Mouse (Mus musculus) hindbrain, embryonic 12.5 days (tissue): Measurements from ENCODE around the gene Myo1b. TPM values are rescaled to one million over a fixed set of nuclear protein-coding genes. Genes with fewer than 3 reads are reported as not detected.

Experiments
- ATAC-seq: fragments of 200-750 bp; cut with Nextera tagmentation; 2 replicates; pipeline ENCODE4 v1.8.0; 2017; ENCODE audit warnings: moderate TSS enrichment; ENCODE audit not compliant: low FRiP score
- H3K27ac ChIP-seq: fragments of 300-500 bp; sonication (generic); 2 replicates; pipeline ENCODE4 v1.5.1; 2016; ENCODE audit warnings: mild to moderate bottlenecking
- H3K27me3 ChIP-seq: fragments of 300-500 bp; sonication (generic); 2 replicates; pipeline ENCODE4 v1.6.1; 2016; ENCODE audit warnings: mild to moderate bottlenecking
- H3K36me3 ChIP-seq: fragments of 300-500 bp; sonication (generic); 2 replicates; pipeline ENCODE4 v1.6.1; 2016; ENCODE audit warnings: mild to moderate bottlenecking
- H3K4me1 ChIP-seq: fragments of 300-500 bp; sonication (generic); 2 replicates; pipeline ENCODE4 v1.6.1; 2016
- H3K4me2 ChIP-seq: fragments of 300-500 bp; sonication (generic); replicated peaks from 2 replicates; pipeline ENCODE4 v1.6.1; 2016; ENCODE audit warnings: mild to moderate bottlenecking
- H3K4me3 ChIP-seq: fragments of 300-500 bp; sonication (generic); 2 replicates; pipeline ENCODE4 v1.5.1; 2016; ENCODE audit warnings: mild to moderate bottlenecking
- H3K9ac ChIP-seq: fragments of 300-500 bp; sonication (generic); 2 replicates; pipeline ENCODE4 v1.6.1; 2016; ENCODE audit warnings: mild to moderate bottlenecking, moderate library complexity
- H3K9me3 ChIP-seq: fragments of 300-500 bp; sonication (generic); replicated peaks from 2 replicates; pipeline ENCODE4 v1.6.1; 2016; ENCODE audit warnings: mild to moderate bottlenecking
- WGBS: fragments of 180-500 bp; shearing (Covaris S2); methylation state at CpG from one replicate; pipeline ENCODE4 v1.1.7; 2016; 5-methylcytosine and 5-hydroxymethylcytosine counted together
- polyA plus RNA-seq: library from polyadenylated mRNA; unstranded; fragments of >200 nt; fragmentation: Nextera tagmentation; extraction: Ambion mirVana; gene quantifications from 2 replicates; pipeline ENCODE4 v1.2.1, GENCODE M21; 2016

Myo1b gene
- 110 and 116 TPM in 2 replicates for polyA plus RNA-seq

GRCm38 (mm10) chr1:51915576-51916156 lies at the start of gene Myo1b:
Myo1b (minus strand) TSS chr1:51916071.
- ATAC-seq, result peak; percentile 86
- no peaks in the 10 kb centered on the region for H3K36me3 ChIP-seq
- peak within 1 kb of the TSS; percentile 83 for H3K9ac ChIP-seq
- H3K9me3 ChIP-seq, result no peaks in the 10 kb centered on the region
- H3K27me3 ChIP-seq, result no peaks in the 10 kb centered on the region
- H3K4me2 ChIP-seq, result peak within 1 kb of the TSS; percentile 60
- peak within 1 kb of the TSS; percentile 76 for H3K4me3 ChIP-seq
- WGBS, result 0% methylated on average over 69 of the region's 79 CpGs
- H3K4me1 ChIP-seq, result peaks cover 24% of the 10 kb centered on the region
- H3K27ac ChIP-seq, result peak within 1 kb of the TSS; percentile 95

GRCm38 (mm10) chr1:51964647-51965046 lies 48.8 kb upstream of the Myo1b start:
- no peak overlapping the region for H3K9ac ChIP-seq

GRCm38 (mm10) chr1:51947116-51947515 lies 31.2 kb upstream of the Myo1b start:
- H3K4me3 ChIP-seq, result no peak overlapping the region
- no peaks in the 10 kb centered on the region for H3K9me3 ChIP-seq
- H3K4me2 ChIP-seq, result no peak overlapping the region
- ATAC-seq, result no peak
- no peaks in the 10 kb centered on the region for H3K27me3 ChIP-seq
- WGBS, result 80% methylated on average over 4 of the region's 4 CpGs
- H3K36me3 ChIP-seq, result no peaks in the 10 kb centered on the region
- H3K27ac ChIP-seq, result no peak overlapping the region
- H3K9ac ChIP-seq, result no peak overlapping the region
- H3K4me1 ChIP-seq, result no peaks in the 10 kb centered on the region

More at GRCm38 (mm10) chr1:51964647-51965046, 48.8 kb upstream of the Myo1b start:
- WGBS, result 87% methylated on average over 2 of the region's 2 CpGs
- H3K27me3 ChIP-seq, result no peaks in the 10 kb centered on the region
- no peak for ATAC-seq
- no peaks in the 10 kb centered on the region for H3K9me3 ChIP-seq
- H3K27ac ChIP-seq, result no peak overlapping the region
- no peaks in the 10 kb centered on the region for H3K4me1 ChIP-seq
- H3K4me3 ChIP-seq, result no peak overlapping the region
- H3K4me2 ChIP-seq, result no peak overlapping the region
- H3K36me3 ChIP-seq, result no peaks in the 10 kb centered on the region

GRCm38 (mm10) chr1:51944755-51945154 lies 28.9 kb upstream of the Myo1b start:
- WGBS, result 47% methylated on average over 5 of the region's 5 CpGs
- no peak overlapping the region for H3K9ac ChIP-seq
- peak; percentile 56; the same call in 1 of the 2 replicates for ATAC-seq
- no peaks in the 10 kb centered on the region for H3K4me1 ChIP-seq
- H3K4me2 ChIP-seq, result no peak overlapping the region
- H3K27ac ChIP-seq, result no peak overlapping the region
- H3K27me3 ChIP-seq, result no peaks in the 10 kb centered on the region
- no peak overlapping the region for H3K4me3 ChIP-seq
- no peaks in the 10 kb centered on the region for H3K9me3 ChIP-seq
- no peaks in the 10 kb centered on the region for H3K36me3 ChIP-seq

DNA sequence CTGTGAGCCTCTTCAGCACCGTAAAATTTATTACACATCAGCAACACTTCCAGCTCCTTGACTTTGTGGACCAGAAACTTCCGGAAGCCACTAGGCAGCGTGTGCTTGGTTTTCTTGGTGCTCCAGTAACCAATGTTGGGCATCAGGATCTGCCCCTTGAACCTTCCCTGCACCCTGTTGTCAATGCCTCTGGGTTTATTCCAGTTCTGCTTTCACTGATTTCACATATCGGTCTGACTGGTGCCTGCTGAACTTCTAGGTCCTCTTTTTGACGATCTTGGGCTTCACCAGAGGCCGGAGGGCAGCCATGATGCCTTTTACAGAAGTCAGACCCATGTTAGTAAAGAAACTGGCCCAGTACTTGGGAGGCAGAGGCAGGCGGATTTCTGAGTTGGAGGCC lies 22.5 kb upstream of the Myo1b start:
- Histone ChIP-seq H3K36me3 (no peaks in the 10 kb centered on the region), H3K4me1 (no peaks in the 10 kb centered on the region), H3K27me3 (no peaks in the 10 kb centered on the region), H3K9ac (no peak overlapping the region), H3K4me2 (no peak overlapping the region), H3K27ac (no peak overlapping the region), H3K4me3 (no peak overlapping the region), H3K9me3 (no peaks in the 10 kb centered on the region)
- 93% methylated on average over 7 of the region's 7 CpGs for WGBS
- ATAC-seq, result no peak

GRCm38 (mm10) chr1:51935006-51935405 lies 19.1 kb upstream of the Myo1b start:
- Histone ChIP-seq H3K4me1 (no peaks in the 10 kb centered on the region), H3K4me2 (no peak overlapping the region), H3K9me3 (no peaks in the 10 kb centered on the region), H3K9ac (no peak overlapping the region), H3K27me3 (no peaks in the 10 kb centered on the region), H3K27ac (no peak overlapping the region), H3K36me3 (no peaks in the 10 kb centered on the region), H3K4me3 (no peak overlapping the region)
- WGBS, result 49% methylated on average over 2 of the region's 2 CpGs
- no peak for ATAC-seq

- no peak overlapping the region for H3K9ac ChIP-seq
- H3K27ac ChIP-seq, result no peak overlapping the region
- H3K4me2 ChIP-seq, result no peak overlapping the region
- H3K27me3 ChIP-seq, result no peaks in the 10 kb centered on the region
- H3K4me3 ChIP-seq, result no peak overlapping the region
- no peaks in the 10 kb centered on the region for H3K36me3 ChIP-seq
- H3K9me3 ChIP-seq, result no peaks in the 10 kb centered on the region
- no peak for ATAC-seq
- no peaks in the 10 kb centered on the region for H3K4me1 ChIP-seq
- WGBS, result 80% methylated on average over 11 of the region's 11 CpGs
These were observed 18.5 kb upstream of the Myo1b start for GRCm38 (mm10) chr1:51934176-51934924.

GRCm38 (mm10) chr1:51932826-51933225 lies 17.0 kb upstream of the Myo1b start:
- Histone ChIP-seq H3K9ac (no peak overlapping the region), H3K27me3 (no peaks in the 10 kb centered on the region), H3K9me3 (no peaks in the 10 kb centered on the region), H3K36me3 (no peaks in the 10 kb centered on the region), H3K27ac (no peak overlapping the region), H3K4me1 (no peaks in the 10 kb centered on the region), H3K4me3 (no peak overlapping the region), H3K4me2 (no peak overlapping the region)
- WGBS, result 72% methylated on average over 3 of the region's 3 CpGs
- ATAC-seq, result no peak

- no peak overlapping the region for H3K27ac ChIP-seq
- no peak for ATAC-seq
- H3K27me3 ChIP-seq, result no peaks in the 10 kb centered on the region
- no peak overlapping the region for H3K4me2 ChIP-seq
- no peak overlapping the region for H3K9ac ChIP-seq
- H3K4me3 ChIP-seq, result no peak overlapping the region
- 34% methylated on average over 7 of the region's 7 CpGs for WGBS
- no peaks in the 10 kb centered on the region for H3K9me3 ChIP-seq
- H3K36me3 ChIP-seq, result no peaks in the 10 kb centered on the region
- H3K4me1 ChIP-seq, result no peaks in the 10 kb centered on the region
These were observed 15.7 kb upstream of the Myo1b start for GRCm38 (mm10) chr1:51931561-51931960.

DNA sequence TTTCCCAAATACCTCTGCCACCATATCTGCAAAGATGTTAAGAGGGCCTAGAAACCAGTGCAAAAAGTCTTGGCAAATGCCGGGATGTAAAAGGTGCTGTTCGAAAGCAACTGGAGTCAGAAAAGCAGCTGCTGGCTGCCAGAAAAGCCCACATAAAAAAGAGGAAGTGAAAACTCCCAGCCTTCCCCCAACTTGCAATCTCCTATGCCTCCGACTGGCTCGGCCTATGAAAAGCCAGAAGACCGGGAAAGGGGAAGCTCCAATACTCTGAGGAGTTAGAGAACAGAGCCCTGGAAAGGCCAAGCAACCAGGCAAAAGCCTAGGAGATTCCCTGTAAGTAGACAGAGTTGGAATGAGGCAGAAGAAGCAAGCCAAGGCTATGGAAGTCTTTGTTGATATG lies 14.7 kb upstream of the Myo1b start:
- H3K27ac ChIP-seq, result no peak overlapping the region
- no peak for ATAC-seq
- no peaks in the 10 kb centered on the region for H3K9me3 ChIP-seq
- H3K27me3 ChIP-seq, result no peaks in the 10 kb centered on the region
- no peaks in the 10 kb centered on the region for H3K4me1 ChIP-seq
- no peaks in the 10 kb centered on the region for H3K36me3 ChIP-seq
- WGBS, result 77% methylated on average over 5 of the region's 5 CpGs
- no peak overlapping the region for H3K9ac ChIP-seq
- no peak overlapping the region for H3K4me3 ChIP-seq
- H3K4me2 ChIP-seq, result no peak overlapping the region

DNA sequence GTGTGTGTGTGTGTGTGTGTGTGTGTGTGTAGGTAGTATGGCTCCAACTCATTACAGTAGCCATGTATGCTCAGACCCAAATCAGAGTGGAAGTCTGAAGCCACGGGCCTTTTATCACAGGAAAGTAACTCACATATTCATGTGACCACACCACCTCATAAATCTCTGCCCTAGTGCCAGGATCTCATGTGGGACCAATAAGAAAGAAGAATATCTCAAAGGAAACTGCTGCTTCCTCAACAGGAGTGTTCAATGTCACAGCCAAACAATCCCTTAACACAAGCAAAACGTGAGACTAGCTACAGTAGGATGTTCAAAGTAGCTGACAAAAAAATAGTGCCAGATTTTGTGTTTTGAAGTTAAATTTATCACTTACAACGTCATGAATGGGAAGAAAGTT lies 13.7 kb upstream of the Myo1b start:
- H3K9ac ChIP-seq, result no peak overlapping the region
- no peaks in the 10 kb centered on the region for H3K9me3 ChIP-seq
- ATAC-seq, result no peak
- no peaks in the 10 kb centered on the region for H3K4me1 ChIP-seq
- H3K4me2 ChIP-seq, result no peak overlapping the region
- H3K27ac ChIP-seq, result no peak overlapping the region
- WGBS, result 80% methylated on average over 3 of the region's 3 CpGs
- H3K27me3 ChIP-seq, result no peaks in the 10 kb centered on the region
- no peaks in the 10 kb centered on the region for H3K36me3 ChIP-seq
- no peak overlapping the region for H3K4me3 ChIP-seq

- WGBS, result 17% methylated on average over 12 of the region's 12 CpGs
- Histone ChIP-seq H3K4me3 (no peak overlapping the region), H3K36me3 (no peaks in the 10 kb centered on the region), H3K4me2 (peak overlapping the region; percentile 29; the same call in 1 of the 2 replicates), H3K9me3 (no peaks in the 10 kb centered on the region), H3K4me1 (peaks cover 3% of the 10 kb centered on the region; the same call in 1 of the 2 replicates), H3K27ac (no peak overlapping the region), H3K27me3 (no peaks in the 10 kb centered on the region), H3K9ac (no peak overlapping the region)
- peak; percentile 77 for ATAC-seq
These were observed 6.9 kb upstream of the Myo1b start for GRCm38 (mm10) chr1:51922820-51923219.

DNA sequence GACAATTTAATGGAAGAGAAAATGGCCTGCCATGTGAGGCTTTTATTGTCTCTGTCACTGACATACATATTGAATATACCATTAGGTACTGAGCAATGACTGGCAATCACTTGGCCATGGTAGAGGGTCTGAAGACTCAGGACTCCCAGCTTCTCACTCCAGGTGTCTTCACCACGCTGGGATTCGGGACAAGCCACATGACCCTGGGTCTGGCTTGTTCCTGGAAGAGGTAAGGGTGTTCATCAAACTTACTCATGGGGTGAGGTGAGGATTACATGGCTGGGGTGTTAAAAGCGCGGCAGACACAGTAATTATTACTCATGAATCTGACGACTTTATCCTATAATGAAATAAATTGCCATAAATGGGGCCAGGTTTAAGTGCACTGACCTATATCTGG lies 405 bp upstream of the Myo1b start:
- H3K9me3 ChIP-seq, result no peaks in the 10 kb centered on the region
- H3K9ac ChIP-seq, result peak overlapping the region; percentile 83
- H3K27ac ChIP-seq, result peak overlapping the region; percentile 95; the same call in 1 of the 2 replicates
- peak overlapping the region; percentile 76 for H3K4me3 ChIP-seq
- peaks cover 19% of the 10 kb centered on the region for H3K4me1 ChIP-seq
- no peaks in the 10 kb centered on the region for H3K36me3 ChIP-seq
- ATAC-seq, result peak; percentile 12; the same call in 1 of the 2 replicates
- WGBS, result 49% methylated on average over 5 of the region's 5 CpGs
- H3K27me3 ChIP-seq, result no peaks in the 10 kb centered on the region
- peak overlapping the region; percentile 60 for H3K4me2 ChIP-seq
